Mouse (Mus musculus) urinary bladder, postnatal 36 days (tissue): ENCODE measurements around the gene Gch1.

Source experiments
- DNase-seq, 2 experiments: peaks; one replicate each; pipeline ENCODE4 v3.0.0; 2022; ENCODE audit warnings: low spot score in 2 of 2, mixed read lengths in 1 of 2

Gene Gch1

DNA sequence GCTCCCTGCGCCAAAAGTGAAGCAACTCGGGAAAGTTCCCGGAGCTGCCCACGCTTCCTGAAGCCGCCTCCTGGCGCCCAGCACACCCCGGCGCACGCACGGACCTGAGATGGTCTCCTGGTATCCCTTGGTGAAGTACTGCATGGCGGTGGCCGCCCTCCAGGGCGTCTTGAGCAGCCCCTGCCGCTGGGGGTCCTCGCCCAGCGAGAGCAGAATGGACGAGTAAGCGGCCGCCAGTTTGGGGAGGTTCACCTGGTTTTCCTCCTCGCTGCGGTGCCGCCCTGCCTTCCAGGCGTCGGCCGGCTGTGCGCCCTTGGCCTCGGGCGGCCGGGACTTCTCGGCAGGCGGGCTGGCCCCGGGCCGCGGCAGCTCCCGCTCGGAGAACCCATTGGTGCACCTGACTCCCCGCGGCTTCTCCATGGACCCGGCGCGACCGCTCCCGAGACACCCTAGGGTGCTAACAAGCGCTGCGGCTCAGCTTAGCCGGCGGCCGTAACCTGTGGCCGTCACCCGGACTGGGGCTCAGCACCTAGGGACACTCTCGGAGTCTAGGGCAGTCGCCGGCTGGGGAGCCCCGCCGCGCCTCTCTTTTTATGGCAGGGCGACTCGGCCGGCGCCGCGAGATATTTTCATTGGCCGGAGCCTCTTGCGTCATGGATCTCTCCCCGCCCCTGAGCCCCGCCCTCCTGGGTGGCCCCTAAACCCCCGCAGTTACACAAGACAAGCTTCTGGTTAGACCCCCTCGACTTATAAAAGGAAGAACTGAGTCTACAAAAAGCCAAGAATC lies at the start of gene Gch1:
Gene Gch1 (minus strand): TSS at position 566 of the 787 bp plus-strand sequence.
- peak; percentile 72 to 79 for DNase-seq

DNA sequence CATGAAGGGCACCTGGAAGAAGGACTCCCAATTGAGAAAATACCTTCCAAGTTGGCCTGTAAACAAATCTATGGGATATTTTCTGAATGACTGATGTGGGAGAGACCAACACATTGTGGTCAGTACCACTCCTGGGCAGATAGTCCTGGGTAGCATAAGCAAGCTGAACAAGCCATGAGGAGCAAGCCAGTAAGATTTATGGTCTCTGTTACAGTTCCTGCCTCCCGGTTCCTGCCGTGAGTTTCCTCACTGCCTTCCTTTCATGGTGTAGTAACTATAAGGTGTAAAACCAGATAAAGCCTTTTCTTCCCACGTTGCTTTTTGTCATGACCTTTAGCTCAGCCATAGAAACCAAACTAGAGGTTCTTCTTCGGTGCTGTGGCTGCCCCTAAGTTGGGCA lies 48.1 kb upstream of the Gch1 start:
- no peak for DNase-seq

DNA sequence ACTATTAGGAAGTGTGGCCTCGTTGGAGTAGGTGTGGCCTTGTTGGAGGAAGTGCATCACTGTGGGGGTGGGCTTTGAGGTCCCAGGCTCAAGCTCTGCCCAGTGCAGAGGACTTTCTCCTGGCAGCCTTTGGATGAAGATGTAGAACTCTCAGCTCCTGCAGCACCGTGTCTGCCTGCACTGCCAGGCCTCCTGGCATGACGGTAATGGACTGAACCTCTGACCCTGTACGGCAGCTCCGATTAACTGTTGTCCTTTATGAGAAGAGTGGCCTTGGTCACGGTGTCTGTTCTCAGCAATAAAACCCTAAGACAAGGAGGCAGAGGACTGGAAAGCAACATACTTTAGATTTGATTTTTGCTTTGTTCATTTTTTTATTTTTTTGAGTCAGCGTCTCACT lies 47.3 kb upstream of the Gch1 start:
- DNase-seq = no peak

DNA sequence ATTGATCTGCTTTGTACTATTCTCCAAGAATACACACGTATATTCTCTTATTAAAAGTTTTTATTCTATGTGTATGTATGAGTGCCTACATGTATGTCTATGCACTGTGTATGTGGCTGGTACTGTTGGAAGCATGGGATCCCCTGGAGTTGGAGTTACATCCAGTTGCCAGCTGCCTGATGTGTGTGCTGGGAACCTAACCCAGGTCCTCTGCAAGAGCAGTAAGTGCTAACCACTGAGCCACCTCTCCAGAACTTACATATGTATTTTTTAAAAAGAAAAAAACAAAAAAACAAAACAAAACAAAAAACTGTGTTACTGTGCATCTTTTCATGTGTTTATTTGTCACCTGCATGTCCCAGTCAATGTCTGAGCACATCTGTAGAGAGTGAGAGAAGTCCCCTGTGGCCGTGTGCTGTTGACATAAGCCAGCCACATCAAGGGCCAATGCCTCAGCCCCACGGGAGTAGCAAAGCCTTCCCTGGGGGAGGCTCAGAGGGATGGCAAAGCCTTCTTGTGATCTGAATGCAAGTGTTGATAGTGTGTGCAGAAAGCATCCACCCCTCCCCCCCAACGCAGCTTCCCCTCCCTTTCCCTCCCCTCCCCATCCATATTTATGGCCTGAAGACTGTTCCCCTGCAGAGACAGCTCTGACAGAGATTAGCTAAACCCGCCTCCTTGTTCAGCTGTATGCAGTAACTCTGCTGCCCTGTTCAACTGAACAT lies 45.5 kb upstream of the Gch1 start:
- DNase-seq = no peak

DNA sequence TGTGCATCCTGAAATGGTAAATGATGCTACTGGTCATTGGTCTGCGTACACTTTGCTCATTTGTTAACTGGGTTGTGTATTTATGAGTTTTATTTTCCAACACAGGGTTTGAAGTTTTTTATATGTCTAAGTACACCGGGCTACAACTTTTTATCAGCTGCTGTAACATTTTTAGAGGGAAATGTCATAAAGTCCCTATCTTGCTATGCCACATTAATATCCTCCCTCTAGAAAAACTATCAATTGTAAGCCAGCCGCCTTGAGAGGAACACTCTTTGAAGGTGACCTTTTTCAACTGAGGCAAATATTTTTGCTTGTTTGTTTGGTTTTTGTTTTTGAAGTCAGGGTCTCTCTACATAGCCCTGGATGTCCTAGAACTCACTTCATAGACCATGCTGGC lies 44.8 kb upstream of the Gch1 start:
- no peak for DNase-seq

DNA sequence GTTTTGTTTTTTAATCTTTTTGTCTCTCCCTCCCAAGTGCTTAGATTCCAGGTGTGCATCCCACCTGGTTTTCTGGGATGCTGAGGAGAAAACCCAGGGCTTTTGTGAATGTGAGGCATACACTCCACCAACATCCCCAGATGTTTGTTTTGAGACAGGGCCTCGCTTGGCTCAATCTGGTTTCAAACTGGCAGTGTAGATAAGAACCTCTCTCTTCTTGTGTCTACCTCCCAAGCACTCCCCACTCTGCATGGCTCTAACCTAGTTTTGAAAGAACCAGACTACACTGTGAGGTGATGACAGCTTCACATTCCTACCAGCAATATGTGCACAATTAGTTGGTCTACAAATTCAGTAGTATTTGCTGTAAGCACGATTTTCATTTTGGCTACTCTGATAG lies 44.4 kb upstream of the Gch1 start:
- no peak for DNase-seq

DNA sequence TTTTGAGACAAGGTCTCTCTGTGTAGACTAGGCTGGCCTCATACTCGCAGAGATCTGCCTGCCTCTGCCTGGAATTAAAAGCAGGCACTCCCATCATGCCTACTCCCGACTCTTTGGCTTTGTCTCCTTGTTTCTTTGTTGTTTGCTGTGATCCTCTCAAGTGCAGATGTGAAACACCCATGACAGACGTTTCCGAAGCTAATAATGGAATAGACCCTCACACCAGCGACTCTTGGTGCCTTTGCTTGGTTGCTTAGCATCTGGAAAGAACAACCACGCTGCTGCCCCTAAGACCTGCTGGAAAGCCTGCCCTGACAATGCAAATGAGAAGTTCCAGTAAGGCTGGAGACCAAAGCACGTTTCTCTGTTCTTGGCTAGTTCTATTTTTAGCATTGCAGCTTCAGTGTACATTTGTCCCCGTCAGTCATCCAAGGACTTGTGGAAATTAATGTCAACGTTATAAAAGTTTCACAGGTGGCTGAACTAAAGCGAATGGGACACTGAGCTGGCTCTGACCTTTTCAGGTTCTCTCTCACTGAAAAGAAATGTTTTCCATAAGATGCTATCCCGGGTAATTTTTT lies 40.7 kb upstream of the Gch1 start:
- DNase-seq = no peak

DNA sequence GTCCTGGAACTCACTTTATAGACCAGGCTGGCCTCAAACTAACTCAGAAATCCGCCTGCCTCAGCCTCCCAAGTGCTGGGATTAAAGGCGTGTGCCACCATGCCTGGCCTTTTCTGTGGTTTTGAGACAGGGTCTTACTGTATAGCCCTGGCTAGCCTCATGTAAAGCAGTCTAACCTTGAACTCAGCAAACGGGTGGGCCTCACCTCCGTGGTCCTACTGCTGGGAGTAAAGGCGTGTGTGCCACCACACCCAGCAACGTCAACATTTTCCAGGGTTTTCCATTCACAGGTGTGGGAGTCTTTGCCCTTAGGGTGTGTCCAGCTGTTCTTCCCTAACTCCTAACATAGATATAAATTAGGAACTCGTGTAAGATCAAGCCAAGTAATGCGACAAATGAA lies 36.7 kb upstream of the Gch1 start:
- DNase-seq = no peak

DNA sequence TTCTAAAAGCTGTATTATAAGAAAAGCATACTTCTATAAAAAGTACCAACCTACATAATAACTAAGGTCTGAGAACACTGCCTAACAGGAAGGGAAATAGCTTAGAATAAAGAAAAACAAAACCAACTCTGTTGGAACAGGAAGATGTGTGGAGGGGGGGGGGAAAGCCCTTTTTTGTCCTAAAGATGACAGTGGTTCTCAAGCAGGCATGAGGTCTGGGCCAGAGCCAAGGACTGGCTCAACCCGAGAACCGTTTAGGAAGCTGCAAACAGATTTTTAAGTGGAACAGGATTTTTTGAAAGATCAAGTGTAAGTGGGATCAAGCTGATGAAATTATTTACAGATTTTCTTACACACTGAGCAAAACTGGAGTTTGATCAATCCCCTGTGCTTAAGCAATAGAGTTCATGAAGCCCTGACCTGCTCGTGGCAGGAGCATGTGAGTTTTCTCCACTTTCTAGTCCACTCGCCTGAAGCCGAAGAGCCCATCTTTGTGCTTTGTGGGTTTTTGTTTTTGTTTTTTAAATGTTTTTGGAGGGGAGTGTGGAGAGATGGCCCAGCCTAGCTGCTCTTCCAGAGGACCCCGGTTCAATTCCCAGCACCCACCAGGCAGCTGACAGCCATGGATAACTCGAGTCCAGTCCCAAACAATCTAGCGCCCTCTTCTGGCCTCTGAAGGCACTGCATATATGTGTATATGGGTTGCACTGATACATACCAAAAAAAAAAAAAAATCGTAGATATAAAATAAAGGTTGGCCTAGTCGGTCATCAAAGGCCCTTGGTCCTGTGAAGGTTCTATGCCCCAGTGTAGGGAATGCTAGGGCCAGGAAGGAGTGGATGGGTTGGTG lies 35.5 kb upstream of the Gch1 start:
- DNase-seq = no peak

DNA sequence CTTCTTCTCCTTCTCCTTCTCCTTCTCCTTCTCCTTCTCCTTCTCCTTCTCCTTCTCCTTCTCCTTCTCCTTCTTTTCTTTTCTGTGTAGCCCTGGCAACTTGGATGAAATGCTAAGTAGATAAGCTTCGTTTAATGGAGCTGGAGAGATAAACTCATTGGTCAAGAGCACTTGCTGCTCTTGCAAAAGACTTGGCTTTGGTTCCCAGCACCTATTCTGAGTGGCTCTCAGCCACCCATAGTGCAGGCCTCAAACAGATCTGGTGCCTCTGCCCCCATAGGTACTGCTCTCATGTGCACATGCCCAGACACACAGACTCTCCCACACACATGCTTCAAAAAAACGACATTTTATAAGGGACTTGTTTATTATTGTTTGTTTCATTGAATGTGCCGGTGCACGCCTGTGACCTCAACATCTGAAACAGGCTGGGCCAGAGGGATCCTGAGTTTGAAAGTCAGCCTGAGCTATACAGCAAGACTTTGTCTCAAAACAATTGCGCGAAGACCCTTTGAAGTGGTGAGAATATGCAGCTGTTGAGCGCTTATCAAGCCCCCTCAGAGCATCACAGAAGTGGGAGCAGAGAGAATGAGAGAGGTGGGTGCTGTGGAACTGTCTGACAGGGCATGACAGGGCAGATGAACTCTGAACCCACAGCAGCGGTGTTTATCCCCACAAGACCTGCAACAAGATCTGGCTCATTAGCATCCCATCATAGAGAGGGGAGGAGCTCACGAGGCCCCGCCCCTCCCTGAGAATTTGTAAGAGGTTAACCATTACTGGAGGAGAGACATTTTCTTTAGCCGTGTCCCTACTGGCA lies 33.6 kb upstream of the Gch1 start:
- DNase-seq = no peak

DNA sequence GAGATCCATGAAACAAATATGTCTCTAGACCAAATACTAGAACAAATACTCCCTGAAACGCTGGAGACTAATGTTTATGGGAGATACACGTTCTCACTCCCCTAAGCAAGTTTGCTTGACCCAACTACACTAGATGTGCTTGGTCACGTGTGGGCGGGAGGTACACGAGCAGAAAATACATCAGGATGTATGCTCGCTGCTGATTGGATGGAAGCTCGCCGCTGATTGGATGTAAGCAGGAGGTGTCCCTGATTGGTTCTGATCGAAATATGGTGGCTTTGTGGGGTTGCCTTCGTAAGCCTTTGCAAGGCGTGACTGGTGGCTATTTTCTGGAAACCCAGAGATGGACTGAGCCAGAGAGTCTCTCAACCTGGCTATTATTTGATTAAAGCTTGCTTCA lies 32.4 kb upstream of the Gch1 start:
- DNase-seq = no peak

DNA sequence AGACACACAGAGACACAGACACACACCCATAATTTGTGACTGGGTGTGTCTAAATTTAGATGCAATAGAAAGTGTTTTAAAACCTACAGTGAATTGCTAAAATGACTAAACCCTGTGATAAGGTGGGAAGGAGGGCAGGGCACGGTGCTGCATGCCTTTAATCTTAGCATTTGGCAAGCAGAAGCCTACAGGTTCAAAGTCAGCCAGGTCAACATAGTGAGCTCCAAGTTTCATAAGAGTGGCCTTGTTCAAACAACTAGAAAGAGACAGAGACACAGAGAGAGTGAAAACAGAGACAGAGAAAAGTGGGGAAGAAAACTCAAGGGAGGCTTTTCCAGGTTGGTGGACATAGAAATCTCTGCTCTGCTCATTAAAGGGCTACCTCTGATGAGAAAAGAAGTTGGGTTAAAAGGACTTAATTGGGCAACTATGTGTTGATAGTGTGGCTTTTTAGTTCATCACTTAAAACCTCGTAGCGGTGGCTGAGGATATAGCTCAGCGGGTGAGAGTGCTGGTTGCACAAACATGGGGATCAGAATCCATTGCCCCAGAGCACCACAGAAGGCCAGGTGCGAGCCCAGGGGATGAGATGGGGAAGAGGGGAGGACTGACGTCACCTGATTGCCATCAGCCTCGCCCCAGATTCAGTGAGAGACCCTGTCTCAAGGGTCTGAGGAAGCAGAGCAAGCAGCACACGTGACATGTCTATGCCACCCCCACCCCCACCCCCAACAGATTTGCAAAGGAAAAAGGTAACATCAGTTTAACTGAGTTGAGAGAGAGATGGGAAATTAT lies 31.2 kb upstream of the Gch1 start:
- DNase-seq = no peak

DNA sequence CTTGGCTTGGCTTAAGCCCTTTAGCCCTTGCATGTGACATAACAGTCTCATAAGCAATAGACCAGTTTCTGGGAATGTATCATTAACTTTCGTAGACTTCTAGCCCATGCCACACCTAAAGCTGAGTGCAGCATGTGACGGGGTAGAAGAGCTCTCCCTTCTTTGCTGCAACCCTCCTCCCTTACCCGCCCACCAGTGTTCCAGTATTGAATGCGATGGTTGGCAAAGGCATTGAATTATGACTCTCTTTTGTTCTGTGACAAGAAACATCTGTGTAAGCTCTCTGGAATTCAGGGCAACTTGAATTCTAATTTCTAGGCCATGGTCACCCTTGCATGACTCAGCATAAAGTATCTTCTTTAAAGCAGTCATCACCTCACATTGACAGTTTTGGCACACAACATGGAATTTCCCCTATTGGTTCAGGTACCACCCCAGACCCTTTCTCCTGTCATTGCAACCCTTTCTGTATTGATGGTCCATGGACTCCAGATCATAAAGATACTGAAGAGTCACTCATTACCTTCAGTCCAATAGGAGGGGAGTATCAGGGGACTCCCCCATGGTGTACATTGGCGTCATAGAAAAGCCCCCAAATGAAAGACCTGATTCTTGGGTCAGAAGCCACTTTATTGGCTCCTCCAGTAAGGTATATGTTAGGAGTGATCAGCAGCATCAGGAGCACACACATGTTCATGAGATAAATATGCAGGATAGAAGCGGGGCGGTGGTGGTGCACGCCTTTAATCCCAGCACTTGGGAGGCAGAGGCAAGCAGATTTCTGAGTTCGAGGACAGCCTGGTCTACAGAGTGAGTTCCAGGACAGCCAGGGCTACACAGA lies 29.8 kb upstream of the Gch1 start:
- no peak for DNase-seq

DNA sequence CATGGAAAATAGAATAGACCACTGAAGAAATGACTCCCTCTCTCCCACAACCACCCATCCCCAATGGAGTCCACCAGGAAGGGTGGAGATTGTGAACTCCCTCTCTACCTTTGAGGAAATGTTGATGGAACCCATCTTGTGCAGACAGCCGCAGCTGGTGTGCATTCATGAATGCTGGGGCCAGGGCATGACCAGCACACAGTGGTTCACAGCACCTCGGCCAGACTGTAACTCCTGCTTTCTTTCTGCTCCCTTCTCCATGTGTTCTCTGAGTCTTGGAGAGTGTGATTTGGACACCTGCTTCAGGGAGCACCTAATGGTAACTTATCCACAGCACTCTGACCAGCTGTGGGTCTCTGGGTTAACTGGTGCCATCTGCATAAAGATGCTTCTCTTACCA lies 27.3 kb upstream of the Gch1 start:
- no peak for DNase-seq

DNA sequence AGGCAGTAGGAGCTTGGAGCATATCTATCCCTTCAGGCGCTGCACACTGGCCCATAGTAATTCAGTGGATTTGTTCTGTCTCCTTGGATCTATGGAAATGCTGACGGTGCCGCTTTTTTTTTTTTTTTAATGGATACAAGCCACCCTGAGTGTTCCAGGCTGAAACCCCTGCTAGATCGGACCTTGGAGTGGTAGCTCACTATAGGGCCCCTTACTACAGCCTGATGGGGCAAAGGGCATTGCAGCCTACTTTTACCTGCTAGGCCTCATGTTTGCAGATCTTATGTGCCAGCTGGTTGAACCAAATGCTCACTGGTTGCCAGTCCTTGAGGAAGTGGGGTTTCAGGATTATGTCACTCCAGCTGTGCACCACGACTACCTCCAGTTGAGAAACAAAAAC lies 25.2 kb upstream of the Gch1 start:
- no peak for DNase-seq

DNA sequence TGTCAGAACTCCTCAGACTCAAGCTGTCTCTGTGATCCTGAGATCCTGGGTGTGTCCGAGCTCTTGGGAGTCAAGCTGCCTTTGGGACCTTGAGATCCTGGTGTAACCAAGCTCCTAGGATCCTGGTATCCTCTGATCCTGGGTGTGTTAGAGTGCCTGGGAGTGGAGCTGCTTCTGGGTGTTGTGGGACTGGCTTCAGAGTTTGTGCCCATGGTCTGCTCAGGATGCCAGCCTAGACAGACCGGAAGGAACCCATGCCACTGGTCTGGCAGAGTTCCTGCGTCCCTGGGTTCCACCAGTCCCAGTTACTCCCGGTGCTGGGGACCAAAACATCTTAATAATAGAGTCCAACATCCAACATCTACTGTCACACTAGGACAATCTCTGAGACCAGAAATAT lies 24.1 kb upstream of the Gch1 start:
- no peak for DNase-seq

DNA sequence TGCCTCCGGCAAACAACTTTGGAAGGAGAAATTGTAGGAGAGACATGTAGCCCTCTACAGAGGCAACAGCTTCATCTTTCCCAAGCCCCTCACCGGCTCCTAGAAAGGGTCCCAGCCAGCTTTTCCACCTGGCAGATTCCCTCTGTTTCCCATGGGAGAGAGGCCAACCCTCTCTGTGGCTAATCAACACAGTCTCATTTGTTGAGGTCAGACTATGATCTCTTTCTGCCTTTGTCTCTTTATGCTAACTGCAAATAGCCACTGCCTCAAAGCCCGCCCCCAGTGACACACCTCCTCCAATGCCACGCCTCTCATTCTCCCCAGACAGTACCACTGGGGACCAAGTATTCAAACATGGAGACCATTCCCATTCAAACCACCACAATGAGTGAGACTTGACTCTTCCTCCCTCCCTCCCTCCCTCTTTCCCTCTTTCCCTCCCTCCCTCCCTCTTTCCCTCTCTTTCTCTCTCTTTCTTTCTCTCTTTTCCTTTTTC lies 20.5 kb upstream of the Gch1 start:
- DNase-seq = no peak

DNA sequence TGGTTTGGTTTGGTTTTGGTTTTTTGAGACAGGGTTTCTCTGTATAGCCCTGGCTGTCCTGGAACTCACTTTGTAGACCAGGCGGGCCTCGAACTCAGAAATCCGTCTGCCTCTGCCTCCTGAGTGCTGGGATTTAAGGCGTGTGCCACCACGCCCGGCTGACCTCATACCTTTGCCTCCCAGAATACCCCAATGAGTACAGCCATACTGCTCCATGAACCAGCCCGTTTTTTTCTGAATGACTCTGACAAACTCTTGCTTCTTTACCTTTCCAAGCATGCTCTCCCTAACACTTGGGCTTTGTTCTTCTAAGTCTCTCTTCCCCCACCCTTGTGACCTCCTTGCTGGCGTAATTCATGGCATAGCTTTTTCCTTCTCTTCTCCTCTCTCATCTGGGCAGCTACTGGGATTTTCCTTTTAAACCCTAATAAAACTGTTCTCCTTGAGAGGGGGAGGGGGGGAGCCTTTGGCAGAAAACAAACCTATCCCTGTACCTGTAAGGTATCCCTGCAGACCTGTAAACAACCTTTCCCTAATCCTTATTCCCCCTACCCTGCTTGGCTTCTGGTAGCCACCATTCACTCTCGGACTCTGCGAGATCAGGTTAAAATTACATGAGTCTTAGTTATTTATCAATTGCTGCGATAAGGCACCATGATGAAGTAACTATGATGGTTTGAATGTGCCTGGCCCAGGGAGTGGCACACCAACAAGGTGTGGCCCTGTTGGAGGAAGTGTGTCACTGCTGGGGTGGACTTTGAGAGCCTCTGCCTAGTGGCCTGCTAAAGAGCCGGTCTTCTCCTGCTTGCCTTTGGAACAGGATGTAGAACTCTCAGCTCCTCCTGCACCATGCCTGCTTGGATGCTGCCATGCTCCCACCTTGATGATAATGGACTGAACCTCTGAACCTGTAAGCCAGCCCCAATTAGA lies 19.6 kb upstream of the Gch1 start:
- no peak for DNase-seq
